Mouse (Mus musculus) splenic B cell, adult 2 months (primary cell): ENCODE measurements around the gene Cct8l1.

ENCODE experiments used
- DNase-seq: peaks from one replicate; pipeline ENCODE4 v3.0.0-alpha.2; 2011; ENCODE audit warnings: low read depth, low spot score
- H3K27me3 ChIP-seq: 2 replicates; pipeline ENCODE4 v1.6.1; 2012; ENCODE audit warnings: mild to moderate bottlenecking, low read length, moderate library complexity, mixed read lengths; ENCODE audit not compliant: control insufficient read depth, poor library complexity, insufficient read depth, severe bottlenecking
- H3K36me3 ChIP-seq: 2 replicates; pipeline ENCODE4 v1.6.1; 2012; ENCODE audit warnings: mild to moderate bottlenecking, low read length, moderate library complexity, mixed read lengths; ENCODE audit not compliant: control insufficient read depth, poor library complexity, insufficient read depth, severe bottlenecking

The Cct8l1 gene

GRCm38 (mm10) chr5:25519820-25520219, 4.0 kb downstream of the Cct8l1 start:
- H3K36me3 ChIP-seq, result no peaks in the 10 kb centered on the region
- no peak for DNase-seq
- no peaks in the 10 kb centered on the region for H3K27me3 ChIP-seq

DNA sequence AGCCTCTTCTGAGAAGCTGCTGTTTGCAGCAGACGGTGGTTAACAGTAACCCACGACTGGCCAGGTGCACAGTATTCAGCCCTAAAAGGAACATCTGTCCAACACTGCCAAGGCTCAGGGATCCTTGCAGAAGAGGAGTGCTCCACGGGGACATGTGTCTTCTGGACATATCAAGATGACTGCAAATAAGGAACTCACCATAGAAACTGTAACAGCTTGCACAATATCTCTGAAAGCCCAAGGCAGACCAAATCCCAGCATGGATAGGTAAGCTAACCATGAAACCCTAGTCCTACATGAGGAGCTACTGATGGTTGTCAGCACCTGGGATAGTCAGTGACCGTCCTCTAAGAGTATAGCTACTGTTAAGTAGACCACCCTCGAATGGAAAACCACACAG, 5.6 kb downstream of the Cct8l1 start:
- Histone ChIP-seq H3K27me3 (no peaks in the 10 kb centered on the region), H3K36me3 (no peaks in the 10 kb centered on the region)
- no peak for DNase-seq

- Histone ChIP-seq H3K27me3 (no peaks in the 10 kb centered on the region), H3K36me3 (no peaks in the 10 kb centered on the region)
- DNase-seq, result no peak
Measured at GRCm38 (mm10) chr5:25526116-25526515, 10.2 kb downstream of the Cct8l1 start.

GRCm38 (mm10) chr5:25526926-25527325, 11.1 kb downstream of the Cct8l1 start:
- H3K36me3 ChIP-seq, result no peaks in the 10 kb centered on the region

GRCm38 (mm10) chr5:25527971-25528370, 12.1 kb downstream of the Cct8l1 start:
- Histone ChIP-seq H3K27me3 (no peaks in the 10 kb centered on the region), H3K36me3 (no peaks in the 10 kb centered on the region)
- no peak for DNase-seq

More at GRCm38 (mm10) chr5:25526926-25527325, 11.1 kb downstream of the Cct8l1 start:
- no peak for DNase-seq
- H3K27me3 ChIP-seq, result no peaks in the 10 kb centered on the region

GRCm38 (mm10) chr5:25528851-25529528, 13.1 kb downstream of the Cct8l1 start:
- H3K27me3 ChIP-seq, result no peaks in the 10 kb centered on the region
- DNase-seq, result no peak
- H3K36me3 ChIP-seq, result no peaks in the 10 kb centered on the region

DNA sequence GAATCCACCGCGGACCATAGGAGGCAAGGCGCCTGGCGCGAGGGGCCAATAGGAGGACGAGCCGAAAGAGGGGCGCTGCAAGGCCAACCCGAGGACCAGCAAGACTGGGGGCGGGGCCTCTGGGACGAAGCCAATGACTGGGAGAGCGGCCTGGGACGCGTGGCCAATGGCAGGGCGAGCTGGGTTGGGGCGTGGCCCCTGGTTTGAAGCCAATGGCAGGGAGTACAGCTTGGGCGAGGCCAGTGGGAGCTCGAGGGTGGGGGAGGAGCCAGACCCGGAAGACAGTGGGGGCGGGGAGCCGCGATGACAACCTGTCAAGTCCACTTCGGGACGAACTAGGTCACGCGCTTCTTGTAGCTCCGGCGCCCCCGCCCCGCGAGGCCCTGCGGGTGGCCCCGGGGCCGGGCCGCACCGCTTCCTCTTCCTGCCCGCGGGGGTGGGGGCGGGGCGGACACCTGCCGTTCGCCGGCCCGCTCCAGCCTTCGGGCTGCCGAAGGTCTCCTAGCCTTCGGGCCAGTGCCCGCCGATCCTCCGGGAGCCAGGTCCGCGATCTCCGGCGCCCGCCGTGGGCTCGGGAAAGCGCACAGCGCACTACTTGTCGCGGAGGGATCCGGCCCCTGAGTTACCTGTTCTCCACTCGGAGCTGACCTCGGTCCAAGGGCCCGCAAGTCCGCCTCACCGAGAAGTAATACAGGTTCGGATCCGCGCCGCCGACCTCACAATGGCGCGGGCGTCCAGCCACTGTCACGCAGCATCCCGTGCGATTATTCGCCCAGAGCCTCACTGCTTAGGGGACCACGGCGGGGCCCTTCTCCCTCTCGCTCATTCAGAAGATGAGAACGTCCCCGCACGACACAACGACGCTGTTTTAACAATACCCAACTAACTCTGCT, 13.9 kb downstream of the Cct8l1 start:
- no peaks in the 10 kb centered on the region for H3K36me3 ChIP-seq
- no peaks in the 10 kb centered on the region for H3K27me3 ChIP-seq
- DNase-seq, result peak; percentile 100

GRCm38 (mm10) chr5:25530629-25531028, 14.8 kb downstream of the Cct8l1 start:
- Histone ChIP-seq H3K36me3 (no peaks in the 10 kb centered on the region), H3K27me3 (no peaks in the 10 kb centered on the region)
- DNase-seq, result no peak

GRCm38 (mm10) chr5:25532256-25533147, 16.6 kb downstream of the Cct8l1 start:
- no peak for DNase-seq

GRCm38 (mm10) chr5:25533298-25533697, 17.4 kb downstream of the Cct8l1 start:
- Histone ChIP-seq H3K27me3 (no peaks in the 10 kb centered on the region; the same call in 1 of the 2 replicates), H3K36me3 (no peaks in the 10 kb centered on the region)
- DNase-seq, result no peak

More at GRCm38 (mm10) chr5:25532256-25533147, 16.6 kb downstream of the Cct8l1 start:
- Histone ChIP-seq H3K27me3 (no peaks in the 10 kb centered on the region; the same call in 1 of the 2 replicates), H3K36me3 (no peaks in the 10 kb centered on the region)

GRCm38 (mm10) chr5:25535566-25535965, 19.7 kb downstream of the Cct8l1 start:
- H3K27me3 ChIP-seq, result no peaks in the 10 kb centered on the region; the same call in 1 of the 2 replicates
- no peak for DNase-seq
- H3K36me3 ChIP-seq, result no peaks in the 10 kb centered on the region

- Histone ChIP-seq H3K36me3 (no peaks in the 10 kb centered on the region), H3K27me3 (no peaks in the 10 kb centered on the region; the same call in 1 of the 2 replicates)
- no peak for DNase-seq
Measured at GRCm38 (mm10) chr5:25536451-25536850, 20.6 kb downstream of the Cct8l1 start.

GRCm38 (mm10) chr5:25536921-25537409, 21.1 kb downstream of the Cct8l1 start:
- Histone ChIP-seq H3K36me3 (no peaks in the 10 kb centered on the region), H3K27me3 (no peaks in the 10 kb centered on the region; the same call in 1 of the 2 replicates)
- DNase-seq, result no peak

- Histone ChIP-seq H3K27me3 (no peaks in the 10 kb centered on the region; the same call in 1 of the 2 replicates), H3K36me3 (no peaks in the 10 kb centered on the region)
- no peak for DNase-seq
Measured at GRCm38 (mm10) chr5:25540412-25540811, 24.5 kb downstream of the Cct8l1 start.
